Mouse (Mus musculus): Measurements from ENCODE around the gene Tbx6. TPM values are rescaled to one million over a fixed set of nuclear protein-coding genes. Genes with fewer than 3 reads are reported as not detected.

Gene Tbx6
- under 1 TPM; 0.27 to 0.64 TPM for total RNA-seq (2021)
- long read RNA-seq, experiment 1: 0 reads
- long read RNA-seq, experiment 2: 0 reads

- DNase-seq: peak in 1 of 2 experiments; percentile 46
These were observed at the start of gene Tbx6 for GRCm38 (mm10) chr7:126780971-126781635. TSS of gene Tbx6 (plus strand) at chr7:126781483.

DNA sequence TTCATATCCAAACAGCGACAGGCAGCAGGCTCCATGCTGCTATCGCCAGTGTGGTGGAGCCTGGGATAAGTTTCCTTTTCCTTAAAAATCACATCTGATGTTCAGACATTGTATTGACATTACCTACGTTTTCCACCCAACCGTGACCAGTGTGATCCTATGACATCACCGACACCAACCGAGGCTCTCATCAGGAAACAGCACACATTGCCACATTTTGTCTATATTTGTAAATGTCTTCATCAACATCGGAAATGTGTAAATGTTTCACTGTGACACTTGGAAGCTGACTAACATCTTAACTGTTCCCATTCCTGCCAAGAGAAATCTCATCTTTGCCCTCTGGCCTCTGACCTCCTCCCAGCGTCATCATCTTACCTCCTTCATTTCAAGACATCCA lies 45.2 kb upstream of the Tbx6 start:
- no peak for DNase-seq

DNA sequence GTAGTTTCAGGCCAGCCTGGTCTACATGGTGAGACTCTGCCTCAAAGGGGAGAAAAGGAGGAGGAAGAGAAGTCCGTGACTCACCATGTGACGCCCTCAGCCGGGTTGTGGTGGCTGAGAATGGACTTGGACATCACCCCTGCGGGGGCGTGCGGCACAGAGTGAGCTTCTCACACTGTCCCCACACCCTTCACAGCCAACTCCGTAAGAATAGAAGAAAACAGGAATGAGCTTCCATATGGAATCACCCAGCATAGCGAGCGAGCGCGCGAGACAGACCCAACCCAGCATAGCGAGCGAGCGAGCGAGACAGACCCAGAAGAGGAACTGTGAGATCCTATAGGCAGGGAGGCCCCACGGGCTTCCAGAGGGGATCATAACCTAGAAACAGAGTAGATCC lies 41.7 kb upstream of the Tbx6 start:
- DNase-seq: no peak

- DNase-seq: no peak
These were observed 41.0 kb upstream of the Tbx6 start for GRCm38 (mm10) chr7:126740132-126740735.

DNA sequence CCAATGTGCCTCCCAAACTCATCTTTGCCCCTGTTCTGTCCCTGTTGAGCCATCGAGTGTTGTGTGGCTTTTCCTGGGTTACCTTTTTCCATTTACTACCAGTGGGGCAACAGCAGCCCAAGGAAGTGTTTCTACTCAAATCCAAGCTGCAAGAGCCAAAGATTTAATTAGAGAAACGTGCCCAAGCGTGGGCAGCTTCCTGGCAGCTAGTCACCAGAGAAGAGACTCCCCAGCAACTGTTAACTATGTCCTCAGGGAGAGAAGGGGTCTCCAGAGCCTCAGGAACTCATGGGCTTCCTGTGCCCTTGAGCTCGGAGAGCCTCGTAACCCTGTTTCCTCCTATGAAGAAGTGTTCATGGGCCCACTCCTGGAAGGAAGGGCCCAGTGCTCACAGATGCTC lies 40.3 kb upstream of the Tbx6 start:
- DNase-seq: no peak

GRCm38 (mm10) chr7:126741452-126741851 lies 39.8 kb upstream of the Tbx6 start:
- DNase-seq: no peak

DNA sequence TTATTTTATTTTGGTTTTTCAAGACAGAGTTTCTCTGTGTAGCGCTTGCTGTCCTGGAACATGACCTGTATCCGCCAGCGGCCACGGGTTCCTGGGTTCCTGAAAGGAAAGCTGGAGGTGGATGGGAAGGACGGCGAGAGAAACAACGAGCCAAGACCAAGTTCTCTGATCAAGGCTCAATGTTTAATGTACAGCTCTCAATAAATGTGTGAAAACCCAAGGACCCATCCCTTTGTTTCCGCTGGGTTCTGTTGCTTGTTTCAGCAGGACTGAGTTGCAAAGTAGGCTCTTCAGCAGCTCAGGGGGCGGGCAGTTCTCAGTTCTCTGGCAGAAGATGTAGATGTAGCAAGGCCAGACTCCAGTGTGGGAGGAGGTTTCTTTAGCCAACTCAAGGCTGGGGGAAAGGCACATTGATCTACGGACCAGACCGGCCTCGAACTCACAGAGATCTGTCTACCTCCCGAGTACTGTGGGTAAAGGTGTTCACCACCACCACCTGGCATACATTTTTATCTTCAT lies 39.3 kb upstream of the Tbx6 start:
- no peak for DNase-seq

DNA sequence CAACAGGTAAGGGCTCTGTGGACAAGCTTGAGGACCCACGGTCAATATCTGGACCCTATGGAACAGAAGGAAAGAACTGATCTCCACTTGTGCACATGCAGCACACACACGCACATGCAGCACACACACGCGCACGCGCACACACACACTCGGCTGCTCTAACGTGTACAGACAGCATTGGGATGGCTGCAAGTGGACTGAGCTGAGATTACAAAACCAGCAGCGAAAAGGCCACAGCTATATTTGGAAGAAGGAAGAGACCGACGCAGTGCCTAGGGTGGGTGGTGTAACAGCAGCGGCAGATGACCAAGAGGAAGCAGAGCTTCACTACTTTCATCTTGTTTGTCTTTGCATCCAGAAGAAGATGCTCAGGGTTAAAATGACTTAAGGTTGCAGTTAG lies 35.2 kb upstream of the Tbx6 start:
- peak in 1 of 2 experiments; percentile 68 for DNase-seq

DNA sequence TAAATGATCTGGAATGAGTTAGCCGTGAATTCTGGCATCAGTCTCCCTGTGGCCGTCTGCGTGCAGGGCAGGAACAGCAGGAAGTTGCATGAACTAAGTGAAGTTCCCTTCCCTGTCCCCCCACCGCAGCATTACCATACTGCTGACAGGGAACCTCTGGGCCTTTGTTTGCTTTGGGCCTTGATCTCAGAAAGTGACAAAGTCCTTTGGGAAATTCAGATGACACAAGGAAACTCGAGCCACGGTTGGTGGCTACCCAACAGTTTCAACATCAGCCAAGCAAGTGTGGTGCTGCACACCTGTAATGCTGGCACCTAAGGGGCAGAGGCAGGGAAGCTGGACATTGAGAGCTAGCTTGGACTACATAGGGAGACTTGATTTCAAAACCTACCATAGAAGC lies 34.5 kb upstream of the Tbx6 start:
- peak in 1 of 2 experiments; percentile 56 for DNase-seq

DNA sequence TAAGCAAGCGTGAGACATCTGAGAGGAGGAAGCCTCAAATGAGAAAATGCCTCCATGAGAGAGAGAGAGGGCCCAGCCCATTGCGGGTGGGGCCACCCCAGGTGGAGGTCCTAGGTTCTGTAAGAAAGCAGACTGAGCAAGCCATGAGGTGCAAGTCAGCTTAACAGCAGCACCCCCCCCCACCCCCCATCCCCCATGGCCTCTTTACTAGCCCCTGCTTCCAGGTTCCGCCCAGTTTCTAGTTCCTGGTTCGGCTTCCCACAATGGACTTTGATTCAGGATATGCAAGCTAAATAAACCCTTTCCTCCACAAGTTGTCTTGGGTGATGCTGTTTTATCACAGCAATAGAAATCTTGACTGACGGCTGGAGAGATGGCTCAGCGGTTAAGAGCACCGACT lies 32.5 kb upstream of the Tbx6 start:
- no peak for DNase-seq

DNA sequence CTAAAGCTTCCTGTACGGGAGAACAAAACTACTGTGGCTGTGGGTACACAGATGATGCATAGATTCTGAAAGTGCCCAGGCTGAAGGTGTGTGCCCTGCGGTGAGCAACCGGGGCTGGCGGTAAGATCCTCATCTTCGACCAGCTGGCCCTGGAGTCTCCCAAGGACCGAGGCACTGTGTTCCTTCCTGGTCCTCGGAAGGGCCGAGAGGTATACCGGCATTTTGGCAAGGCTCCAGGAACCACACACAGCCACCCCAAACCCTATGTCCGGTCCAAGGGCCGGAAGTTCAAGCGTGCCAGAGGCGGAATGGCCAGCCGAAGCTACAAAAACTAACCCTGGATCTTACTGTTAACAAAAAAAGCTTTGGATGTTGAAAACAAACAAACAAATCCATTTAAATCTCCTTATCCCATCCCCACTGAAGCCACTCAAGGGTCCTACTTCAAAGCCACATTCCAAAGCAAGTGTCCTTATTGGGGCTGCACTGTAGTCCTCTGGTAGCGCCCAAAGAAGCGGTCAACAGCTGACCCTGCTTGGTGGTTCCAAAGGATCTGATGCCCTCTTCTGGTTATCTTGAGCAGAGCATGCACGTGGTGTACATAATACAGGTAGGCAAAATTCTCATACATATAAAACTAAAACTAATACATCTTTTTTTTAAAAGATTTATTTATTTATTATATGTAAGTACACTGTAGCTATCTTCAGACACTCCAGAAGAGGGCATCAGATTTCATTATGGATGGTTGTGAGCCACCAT lies 31.5 kb upstream of the Tbx6 start:
- DNase-seq: no peak

- DNase-seq: peak; percentile 84 to 90
These were observed 26.4 kb upstream of the Tbx6 start for GRCm38 (mm10) chr7:126754866-126755265.

DNA sequence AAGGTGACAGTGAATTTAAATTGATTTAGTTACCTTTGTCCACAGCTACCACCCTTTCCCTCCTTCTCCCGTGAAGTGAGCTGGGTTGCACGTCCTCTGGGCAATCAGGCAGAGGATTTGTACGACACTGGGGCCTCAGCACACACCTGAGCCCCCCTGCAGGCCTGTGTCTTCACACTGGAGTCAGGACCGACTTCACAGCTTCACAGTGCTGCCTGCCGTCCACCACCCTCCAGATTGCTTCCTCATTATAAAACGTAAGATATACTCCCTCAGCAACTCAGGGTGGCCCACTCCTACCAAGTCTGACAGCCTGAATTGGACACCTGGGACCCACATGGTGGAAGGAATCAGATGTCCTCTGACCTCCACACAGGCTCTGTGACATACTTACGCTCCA lies 22.7 kb upstream of the Tbx6 start:
- no peak for DNase-seq

- DNase-seq: peak; percentile 90 to 94
These were observed 22.1 kb upstream of the Tbx6 start, which contains the start of gene Mapk3 for GRCm38 (mm10) chr7:126759050-126759671. TSS of gene Mapk3 (plus strand) at chr7:126759601.

DNA sequence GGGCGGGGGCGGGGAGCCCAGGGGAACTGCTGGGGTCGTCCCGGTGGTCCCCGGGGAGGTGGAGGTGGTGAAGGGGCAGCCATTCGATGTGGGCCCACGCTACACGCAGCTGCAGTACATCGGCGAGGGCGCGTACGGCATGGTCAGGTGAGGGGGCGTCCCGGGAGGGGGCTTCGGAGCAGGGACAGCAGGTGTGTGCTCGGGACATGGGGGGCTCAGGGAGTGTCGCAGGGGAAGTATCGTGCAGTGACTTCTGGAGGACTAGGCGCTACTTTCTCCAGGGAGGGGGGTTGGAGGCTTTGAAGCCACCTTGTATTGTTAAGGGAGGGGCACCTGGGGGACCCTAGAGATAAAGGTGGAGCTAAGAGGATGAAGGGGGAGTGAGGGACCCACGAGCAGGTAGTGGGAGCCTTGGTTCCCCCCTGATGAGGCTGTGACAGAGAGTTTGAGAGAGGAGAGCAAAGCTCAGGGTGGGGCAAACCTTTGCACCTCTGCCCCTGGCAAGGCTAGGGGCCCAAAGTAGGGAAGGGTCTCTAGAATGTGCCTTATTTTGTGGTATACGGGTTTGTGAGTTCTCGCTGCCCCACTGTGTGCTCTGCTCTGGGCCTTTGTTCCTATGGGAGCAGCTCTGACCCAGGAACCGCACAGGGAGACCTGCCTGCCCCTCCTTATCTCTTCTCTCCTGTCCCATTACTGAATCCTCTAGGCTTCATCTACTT lies 21.5 kb upstream of the Tbx6 start:
- DNase-seq: no peak

- DNase-seq: peak; percentile 82 to 94
These were observed 20.9 kb upstream of the Tbx6 start for GRCm38 (mm10) chr7:126760391-126760802.

- peak in 1 of 2 experiments; percentile 20 for DNase-seq
These were observed 20.3 kb upstream of the Tbx6 start for GRCm38 (mm10) chr7:126760956-126761355.

DNA sequence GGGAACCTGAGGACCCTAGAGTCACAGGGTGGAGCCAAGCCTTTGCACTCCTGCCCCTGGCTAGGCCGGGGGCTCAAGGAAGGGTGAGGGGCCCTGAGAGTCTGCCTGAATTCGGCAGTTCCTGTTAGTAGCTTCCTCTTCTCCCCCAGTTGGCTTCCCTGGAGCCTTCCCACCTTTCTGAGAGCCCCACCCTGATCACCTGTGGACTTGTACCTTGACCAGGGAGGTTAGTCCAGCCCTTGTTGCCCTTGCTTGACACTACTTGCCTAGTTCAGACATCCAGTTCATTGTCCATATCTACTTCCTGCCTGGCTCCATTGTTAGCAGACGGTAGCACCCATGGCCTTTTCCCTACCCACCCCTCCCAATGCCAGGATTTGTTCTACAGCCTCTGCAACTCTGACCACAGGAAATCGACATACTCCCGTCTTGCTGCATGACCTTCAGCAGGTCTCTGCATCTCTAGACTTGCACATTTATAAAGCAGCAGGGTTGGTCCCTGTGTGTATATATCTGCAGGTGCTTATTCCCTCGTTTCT lies 19.7 kb upstream of the Tbx6 start:
- peak in 1 of 2 experiments; percentile 17 for DNase-seq

GRCm38 (mm10) chr7:126762471-126763008 lies 18.7 kb upstream of the Tbx6 start:
- DNase-seq: peak in 1 of 2 experiments; percentile 6

GRCm38 (mm10) chr7:126765540-126765939 lies 15.7 kb upstream of the Tbx6 start:
- no peak for DNase-seq

GRCm38 (mm10) chr7:126766201-126766600 lies 15.1 kb upstream of the Tbx6 start, which contains the start of gene Gdpd3:
TSS of gene Gdpd3 (plus strand) at chr7:126766334.
- DNase-seq: no peak

Measured in heart, adult 18-20 months (tissue).